9 mouse cellular contexts compared by ENCODE assay signal in genomic region chr4:140641414-140641918, GRCm38 (mm10). TPM values are rescaled to one million over a fixed set of nuclear protein-coding genes. Genes with fewer than 3 reads are reported as not detected.
DNase-seq lines count a peak whose midpoint lies in the region; TF ChIP-seq lines count a peak whose summit lies in the region.
"Had no signal": no experiment of that assay in that cellular context is flagged by ENCODE, and none has a peak within 500 bp of the region (broad histone marks: within the 10 kb centered on the region; RNA-seq: fewer than 3 reads in every experiment).

No protein-coding gene starts in this region.

- H3K27ac ChIP-seq in left cerebral cortex, adult 2 months: peak overlapping the region; percentile 65
- peak overlapping the region; percentile 90 for H3K27ac ChIP-seq in layer of hippocampus, adult 2 months
- H3K27ac ChIP-seq: heart, adult 2 months had no signal

- TF ChIP-seq POLR2A in brain, embryonic 14.5 days (IDR thresholded peaks at IDR 0.05; ENCODE audit: borderline replicate concordance, extremely low read depth, insufficient read depth, insufficient read length, poor library complexity, severe bottlenecking): no peak

- no peak for TF ChIP-seq CTCF in left cerebral cortex, adult 2 months (IDR thresholded peaks at IDR 0.05)
- no peak for TF ChIP-seq CTCF in brain, embryonic 14.5 days (IDR thresholded peaks at IDR 0.05; ENCODE audit: borderline replicate concordance, extremely low read depth, insufficient read depth, insufficient read length)
- TF ChIP-seq CTCF in layer of hippocampus, adult 2 months (conservative IDR thresholded peaks at IDR 0.05): no peak

- H3K4me3 ChIP-seq in left cerebral cortex, adult 2 months: no peak overlapping the region
- H3K4me3 ChIP-seq in layer of hippocampus, adult 2 months: no peak overlapping the region
- H3K4me3 ChIP-seq: heart, adult 2 months had no signal

- DNase-seq in left cerebral cortex, adult 2 months (ENCODE audit: extremely low spot score in 1 of 2, low spot score in 2 of 2): peak in 1 of 2 experiments; percentile 26
- DNase-seq in left cerebral cortex, adult 11 months (ENCODE audit: low spot score): no peak
- DNase-seq in brain, embryonic 14.5 days (ENCODE audit: low read depth): peak; percentile 81
- DNase-seq in cerebellum, adult 9-10 months: peak; percentile 90
- DNase-seq in layer of hippocampus, adult 2 months (ENCODE audit: low spot score in 2 of 2): peak; percentile 66 to 75
- no peak for DNase-seq in spleen, postnatal 10 days (ENCODE audit: low spot score in 2 of 2)
- DNase-seq in heart, postnatal 10 days: no peak
- DNase-seq: heart, adult 2 months; lung, postnatal 14 days had no signal

- intact Hi-C loops in left cerebral cortex, adult 2 months (cut with DNase I): no loop called here
- intact Hi-C loops in heart, postnatal 10 days (cut with DNase I): no loop called here

RNA-seq across cellular contexts. Expression of gene Arhgef10l, which starts 24.3 kb away (rescaled TPM):
- 10 to 100 TPM; 63.2 to 71.5 TPM for total RNA-seq in left cerebral cortex, adult 2 months (2021)
- 43.4 and 45.9 TPM in 2 replicates for polyA plus RNA-seq in brain, embryonic 14.5 days (2012; rRNA removed)
- 10 to 100 TPM; 43.9 to 52.8 TPM for total RNA-seq in layer of hippocampus, adult 2 months (2021)
- total RNA-seq in heart, postnatal 10 days (2021): 10 to 100 TPM; 55.4 to 68.4 TPM

RNA-seq across cellular contexts. Expression of gene Rcc2, which starts 58.9 kb away (rescaled TPM):
- 10 to 100 TPM; 87.4 to 91.7 TPM for total RNA-seq in left cerebral cortex, adult 2 months (2021)
- polyA plus RNA-seq in brain, embryonic 14.5 days (2012; rRNA removed): 104 and 106 TPM in 2 replicates
- 10 to 100 TPM; 93.0 to 93.5 TPM for total RNA-seq in layer of hippocampus, adult 2 months (2021)
- 10 to 100 TPM; 31.8 to 36.0 TPM for total RNA-seq in heart, postnatal 10 days (2021)

Comparison
In these comparisons a context has a peak if more than half of its experiments do, and no peak if none do; other contexts are left out.
1. DNase-seq: peak in brain, embryonic 14.5 days (single experiment), cerebellum, adult 9-10 months (single experiment) and layer of hippocampus, adult 2 months (2 of 2); none in left cerebral cortex, adult 11 months (single experiment), spleen, postnatal 10 days (0 of 2) and heart, postnatal 10 days (0 of 2).